In genomic region chr4:102478860-102479259, GRCm38 (mm10) we compare ENCODE assay signal across 22 mouse cellular contexts.
"Had no signal": no experiment of that assay in that cellular context is flagged by ENCODE, and none has a peak within 500 bp of the region (broad histone marks: within the 10 kb centered on the region; RNA-seq: fewer than 3 reads in every experiment).

No protein-coding gene starts in this region.

- H3K9me3 ChIP-seq: heart, embryonic 12.5 days; heart, embryonic 13.5 days; heart, embryonic 15.5 days; hindbrain, embryonic 10.5 days; hindbrain, embryonic 12.5 days; hindbrain, embryonic 13.5 days; hindbrain, embryonic 15.5 days; intestine, embryonic 15.5 days; kidney, embryonic 15.5 days had no signal

- H3K4me1 ChIP-seq: intestine, embryonic 15.5 days; kidney, embryonic 15.5 days had no signal

- DNase-seq: heart, postnatal 10 days; heart, postnatal 14 days; heart, postnatal 36 days; heart, postnatal 4 days; layer of hippocampus, adult 9-11 months; layer of hippocampus, postnatal 36 days had no signal

- H3K27ac ChIP-seq: heart, embryonic 13.5 days; heart, embryonic 15.5 days; hindbrain, embryonic 10.5 days; hindbrain, embryonic 12.5 days; hindbrain, embryonic 13.5 days; hindbrain, embryonic 14.5 days; hindbrain, embryonic 15.5 days; hindbrain, postnatal 0 days; intestine, embryonic 15.5 days; kidney, embryonic 15.5 days; kidney, postnatal 0 days; layer of hippocampus, adult 2 months had no signal

- H3K36me3 ChIP-seq: heart, embryonic 12.5 days; heart, embryonic 13.5 days; heart, embryonic 15.5 days; hindbrain, embryonic 10.5 days; hindbrain, embryonic 12.5 days; hindbrain, embryonic 13.5 days; hindbrain, embryonic 15.5 days; intestine, embryonic 15.5 days; kidney, embryonic 15.5 days had no signal

- H3K9ac ChIP-seq: heart, embryonic 12.5 days; heart, embryonic 13.5 days; heart, embryonic 15.5 days; hindbrain, embryonic 12.5 days; hindbrain, embryonic 13.5 days; hindbrain, embryonic 14.5 days; hindbrain, embryonic 15.5 days; intestine, embryonic 15.5 days; kidney, embryonic 15.5 days had no signal

- ATAC-seq: hindbrain, embryonic 16.5 days; hindbrain, postnatal 0 days; inflammation-experienced regulatory T-cells, adult 6 months; intestine, embryonic 15.5 days had no signal

- H3K4me2 ChIP-seq: heart, embryonic 12.5 days; heart, embryonic 13.5 days; heart, embryonic 15.5 days; hindbrain, embryonic 12.5 days; hindbrain, embryonic 13.5 days; hindbrain, embryonic 14.5 days; hindbrain, embryonic 15.5 days; intestine, embryonic 15.5 days; kidney, embryonic 15.5 days had no signal

- H3K4me3 ChIP-seq: heart, embryonic 12.5 days; heart, embryonic 13.5 days; heart, embryonic 15.5 days; hindbrain, embryonic 10.5 days; hindbrain, embryonic 12.5 days; hindbrain, embryonic 13.5 days; hindbrain, embryonic 15.5 days; intestine, embryonic 15.5 days; kidney, embryonic 15.5 days; layer of hippocampus, adult 2 months; left cerebral cortex, adult 2 months had no signal

- H3K27me3 ChIP-seq: heart, embryonic 12.5 days; heart, embryonic 13.5 days; heart, embryonic 15.5 days; hindbrain, embryonic 12.5 days; hindbrain, embryonic 13.5 days; hindbrain, embryonic 15.5 days; intestine, embryonic 15.5 days; kidney, embryonic 15.5 days had no signal
